Mouse (Mus musculus) CH12.LX (cell line): ENCODE results near the gene Cd2bp2. TPM values are rescaled to one million over a fixed set of nuclear protein-coding genes. Genes with fewer than 3 reads are reported as not detected.
A peak's percentile ranks its signal among the peaks of the same experiment; 100 is the strongest.
"Not testable (repeated sequence)": the region's sequence is repeated elsewhere in the genome, so short reads cannot be mapped to it uniquely, and the experiment has no call there.

Source experiments
- DNase-seq: peaks from one replicate; pipeline ENCODE4 v3.0.0-alpha.2; 2013; ENCODE audit errors: extremely low read depth
- H3K27ac ChIP-seq: 2 replicates; pipeline ENCODE4 v1.5.1; 2012; ENCODE audit warnings: low read depth, mild to moderate bottlenecking, control low read depth, moderate library complexity; ENCODE audit not compliant: insufficient read depth
- H3K27me3 ChIP-seq: replicated peaks from 2 replicates; pipeline ENCODE3; 2012; ENCODE audit warnings: inconsistent platforms
- H3K36me3 ChIP-seq, 2 experiments: replicated peaks in 1 of 2; 2 replicates each; pipeline versions ENCODE3 to v1.6.1; 2012; ENCODE audit warnings: inconsistent platforms in 1 of 2, low read length in 1 of 2, mild to moderate bottlenecking in 1 of 2, mixed read lengths in 1 of 2, moderate library complexity in 1 of 2; ENCODE audit not compliant: control insufficient read depth in 1 of 2, insufficient read depth in 1 of 2
- H3K4me1 ChIP-seq, 2 experiments: 2 replicates each; pipeline ENCODE4 v1.6.1; 2012; ENCODE audit warnings: inconsistent platforms in 1 of 2, moderate library complexity in 1 of 2; ENCODE audit not compliant: insufficient read depth in 2 of 2, control insufficient read depth in 1 of 2
- H3K4me2 ChIP-seq: 2 replicates; pipeline ENCODE4 v1.6.1; 2012; ENCODE audit warnings: low read depth, mild to moderate bottlenecking, control low read depth; ENCODE audit not compliant: poor library complexity, insufficient read depth, severe bottlenecking
- H3K4me3 ChIP-seq, 3 experiments: fragments of 150-350 bp in 1 of 3; sonication (generic) in 1 of 3; replicated peaks in 1 of 3; 2 replicates each; pipeline versions ENCODE3 to v1.5.1; 2011 to 2012; ENCODE audit warnings: low read depth in 2 of 3, low read length in 2 of 3, mild to moderate bottlenecking in 2 of 3, moderate library complexity in 2 of 3, control low read depth in 1 of 3, improper control_type of control experiment in 1 of 3, inconsistent platforms in 1 of 3, mixed read lengths in 1 of 3; ENCODE audit not compliant: poor library complexity in 1 of 3
- H3K79me2 ChIP-seq: replicated peaks from 2 replicates; pipeline ENCODE4 v1.6.1; 2012; ENCODE audit warnings: mild to moderate bottlenecking, moderate library complexity; ENCODE audit not compliant: control insufficient read depth, poor library complexity, insufficient read depth, severe bottlenecking; ENCODE audit errors: extremely low read depth
- H3K9ac ChIP-seq: 2 replicates; pipeline ENCODE4 v1.6.1; 2012; ENCODE audit warnings: low read depth, mild to moderate bottlenecking, control low read depth, moderate library complexity; ENCODE audit not compliant: insufficient read depth
- H3K9me3 ChIP-seq: replicated peaks from 2 replicates; pipeline ENCODE3; 2012; ENCODE audit warnings: low read length, inconsistent platforms, mixed read lengths
- BHLHE40 ChIP-seq: IDR thresholded peaks from 2 replicates; pipeline ENCODE4 v1.6.1; 2011; ENCODE audit warnings: mild to moderate bottlenecking, low read depth, low read length, improper control_type of control experiment
- CHD1 ChIP-seq: IDR thresholded peaks from 2 replicates; pipeline ENCODE4 v1.6.1; 2012; ENCODE audit warnings: low read depth, low read length, improper control_type of control experiment, inconsistent platforms
- CHD2 ChIP-seq: IDR thresholded peaks from 2 replicates; pipeline ENCODE4 v1.6.1; 2011; ENCODE audit warnings: low read length, improper control_type of control experiment
- CTCF ChIP-seq, 2 experiments: IDR thresholded peaks in 1 of 2; conservative IDR thresholded peaks in 1 of 2; 2 replicates each; pipeline ENCODE4 v1.5.1; 2011 to 2012; ENCODE audit warnings: low read depth in 2 of 2, low read length in 2 of 2, improper control_type of control experiment in 1 of 2, inconsistent platforms in 1 of 2, mild to moderate bottlenecking in 1 of 2, moderate library complexity in 1 of 2
- EP300 ChIP-seq: IDR thresholded peaks from 2 replicates; pipeline ENCODE4 v1.6.1; 2011; ENCODE audit warnings: low read length, improper control_type of control experiment
- GABPA ChIP-seq: IDR thresholded peaks from 2 replicates; pipeline ENCODE4 v1.6.1; 2012; ENCODE audit warnings: low read depth, low read length, improper control_type of control experiment, inconsistent platforms; ENCODE audit not compliant: insufficient replicate concordance
- JUN ChIP-seq: IDR thresholded peaks from 2 replicates; pipeline ENCODE4 v1.6.1; 2011; ENCODE audit warnings: low read depth, mild to moderate bottlenecking, low read length, improper control_type of control experiment, moderate library complexity; ENCODE audit not compliant: insufficient read depth
- KAT2A ChIP-seq: IDR thresholded peaks from 2 replicates; pipeline ENCODE4 v1.6.1; 2012; ENCODE audit warnings: low read length, improper control_type of control experiment, inconsistent platforms; ENCODE audit not compliant: insufficient replicate concordance
- MAZ ChIP-seq: IDR thresholded peaks from 2 replicates; pipeline ENCODE4 v1.6.1; 2012; ENCODE audit warnings: low read depth, mild to moderate bottlenecking, inconsistent platforms, low read length, improper control_type of control experiment, moderate library complexity
- MEF2A ChIP-seq: IDR thresholded peaks from 2 replicates; pipeline ENCODE4 v1.6.1; 2014; ENCODE audit warnings: low read depth, mild to moderate bottlenecking, inconsistent platforms, low read length, improper control_type of control experiment, borderline replicate concordance
- MXI1 ChIP-seq: IDR thresholded peaks from 2 replicates; pipeline ENCODE4 v1.6.1; 2011; ENCODE audit warnings: mild to moderate bottlenecking, low read depth, low read length, improper control_type of control experiment
- POLR2A ChIP-seq: IDR thresholded peaks from 2 replicates; pipeline ENCODE4 v1.6.1; 2011; ENCODE audit warnings: low read depth, mild to moderate bottlenecking, improper control_type of control experiment, low read length
- RAD21 ChIP-seq: IDR thresholded peaks from 2 replicates; pipeline ENCODE4 v1.6.1; 2011; ENCODE audit warnings: low read depth, mild to moderate bottlenecking, low read length, improper control_type of control experiment, moderate library complexity
- RCOR1 ChIP-seq: conservative IDR thresholded peaks from 2 replicates; pipeline ENCODE4 v1.6.1; 2012; ENCODE audit warnings: low read depth, mild to moderate bottlenecking, inconsistent platforms, low read length, improper control_type of control experiment
- SMC3 ChIP-seq: IDR thresholded peaks from 2 replicates; pipeline ENCODE4 v1.6.1; 2011; ENCODE audit warnings: low read depth, low read length, improper control_type of control experiment
- USF2 ChIP-seq: conservative IDR thresholded peaks from 2 replicates; pipeline ENCODE4 v1.6.1; 2011; ENCODE audit warnings: low read depth, low read length, improper control_type of control experiment
- dilution Hi-C: fragments of 300-500 bp; cut with MboI; formaldehyde crosslinking; loops from 2 replicates; pipeline ENCODE4 v1.14.3; 2020; ENCODE audit warnings: low sequenced_read_pairs; ENCODE audit not compliant: extremely low pct_unique_long_range_greater_than_20kb, extremely low pct_ligation_motif_present
- in situ Hi-C: fragments of 300-500 bp; cut with MboI; formaldehyde crosslinking; loops from 3 replicates; pipeline ENCODE4 v1.14.3; 2019; ENCODE audit warnings: low sequenced_read_pairs, low pct_ligation_motif_present, low pct_unique_long_range_greater_than_20kb, mixed read lengths
- polyA plus RNA-seq: library from polyadenylated mRNA; unstranded; fragments of >175 nt; gene quantifications from 2 replicates; pipeline ENCODE4 v1.2.1, GENCODE M21; 2012; ENCODE audit warnings: low read depth; ENCODE audit not compliant: insufficient read length
- total RNA-seq, 2 experiments: library from RNA; depleted of rRNA; stranded (reverse); fragments of 300-350 nt in 1 of 2; fragments of >200 nt in 1 of 2; gene quantifications; 2 replicates each; pipeline ENCODE4 v1.2.3; 2012 to 2014

The Cd2bp2 gene
- total and polyA plus RNA-seq, 3 experiments = 57.4 to 66.8 (median 62.4) TPM

- no peaks in the 10 kb centered on the region for H3K27me3 ChIP-seq
- H3K27ac ChIP-seq = no peak overlapping the region
- DNase-seq = no peak
- no peak overlapping the region for H3K4me2 ChIP-seq
- H3K4me1 ChIP-seq = peaks cover 21 to 62% of the 10 kb centered on the region in 2 experiments
- in situ Hi-C loops = no loop called here
- H3K4me3 ChIP-seq = no peak overlapping the region
- no peaks in the 10 kb centered on the region; the same call in 1 of the 2 replicates for H3K79me2 ChIP-seq
- dilution Hi-C loops = no loop called here
- H3K36me3 ChIP-seq = peaks cover 36 to 81% of the 10 kb centered on the region in 2 experiments
- peaks cover 11% of the 10 kb centered on the region for H3K9me3 ChIP-seq
- TF ChIP-seq CHD2 (no peak), KAT2A (no peak), SMC3 (no peak), JUN (no peak), EP300 (no peak), MEF2A (no peak), GABPA (no peak), RCOR1 (no peak), CHD1 (no peak), BHLHE40 (no peak), USF2 (no peak), MAZ (no peak), MXI1 (no peak)
- no peak overlapping the region for H3K9ac ChIP-seq
These were observed 12.5 kb downstream of the Cd2bp2 start for GRCm38 (mm10) chr7:127183345-127183744.

GRCm38 (mm10) chr7:127181724-127182123 lies 14.1 kb downstream of the Cd2bp2 start:
- TF ChIP-seq SMC3 = 0 out of 2 replicates have a peak, but pooled peaks have one; percentile 21
- peak in 1 of 2 experiments; percentile 44; a peak in 2 of 4 replicates for TF ChIP-seq CTCF (conservative IDR thresholded peaks at IDR 0.05 in 1 of 2, IDR thresholded peaks at IDR 0.05 in 1 of 2; ENCODE audit: low read depth in 2 of 2, low read length in 2 of 2)
- peak; percentile 13 for TF ChIP-seq RAD21
- TF ChIP-seq POLR2A = peak; percentile 17; the same call in 1 of the 2 replicates
- TF ChIP-seq, all 38 proteins: peak for 4; not testable (repeated sequence) for 34
- peaks cover 16 to 61% of the 10 kb centered on the region in 2 experiments for H3K4me1 ChIP-seq
- H3K4me3 ChIP-seq, DNase-seq, dilution Hi-C loops, H3K27me3 ChIP-seq, H3K79me2 ChIP-seq, H3K27ac ChIP-seq, H3K9ac ChIP-seq, in situ Hi-C loops, H3K4me2 ChIP-seq: not testable (repeated sequence)
- H3K36me3 ChIP-seq = peaks cover 50 to 86% of the 10 kb centered on the region in 2 experiments
- peaks cover 13% of the 10 kb centered on the region for H3K9me3 ChIP-seq
